Mouse (Mus musculus) midbrain, postnatal 0 days (tissue): Measurements from ENCODE around the gene Tmbim6. TPM values are rescaled to one million over a fixed set of nuclear protein-coding genes. Genes with fewer than 3 reads are reported as not detected.

Experiments used
- ATAC-seq: fragments of 200-750 bp; cut with Nextera tagmentation; 2 replicates; pipeline ENCODE4 v1.8.0; 2017; ENCODE audit warnings: moderate number of reproducible peaks, mild to moderate bottlenecking, moderate TSS enrichment, moderate library complexity; ENCODE audit not compliant: low FRiP score
- DNase-seq: peaks from one replicate; pipeline ENCODE4 v3.0.0-alpha.2; 2015; ENCODE audit warnings: low spot score
- H3K27ac ChIP-seq: fragments of 300-500 bp; sonication (generic); 2 replicates; pipeline ENCODE4 v1.5.1; 2014; ENCODE audit warnings: low read depth, mild to moderate bottlenecking, low read length, mixed read lengths
- H3K27me3 ChIP-seq: fragments of 300-500 bp; sonication (generic); 2 replicates; pipeline ENCODE4 v1.6.1; 2014; ENCODE audit warnings: low read length, control low read depth, mixed read lengths; ENCODE audit not compliant: insufficient read depth
- H3K36me3 ChIP-seq: fragments of 300-500 bp; sonication (generic); 2 replicates; pipeline ENCODE4 v1.6.1; 2014; ENCODE audit warnings: low read length, control low read depth, mixed read lengths; ENCODE audit not compliant: insufficient read depth
- H3K4me1 ChIP-seq: fragments of 300-500 bp; sonication (generic); 2 replicates; pipeline ENCODE4 v1.6.1; 2014; ENCODE audit warnings: mild to moderate bottlenecking, control low read depth, antibody characterized with exemption, low read length, mixed read lengths; ENCODE audit not compliant: insufficient read depth
- H3K4me2 ChIP-seq: fragments of 300-500 bp; sonication (generic); 2 replicates; pipeline ENCODE4 v1.6.1; 2014; ENCODE audit warnings: low read depth, mild to moderate bottlenecking, low read length, mixed read lengths; ENCODE audit not compliant: poor library complexity, severe bottlenecking
- H3K4me3 ChIP-seq: fragments of 300-500 bp; sonication (generic); 2 replicates; pipeline ENCODE4 v1.5.1; 2014; ENCODE audit warnings: low read depth, mild to moderate bottlenecking, low read length, moderate library complexity
- H3K9ac ChIP-seq: fragments of 300-500 bp; sonication (generic); replicated peaks from 2 replicates; pipeline ENCODE4 v1.6.1; 2014; ENCODE audit warnings: mild to moderate bottlenecking, low read length, moderate library complexity, mixed read lengths; ENCODE audit not compliant: poor library complexity, severe bottlenecking
- H3K9me3 ChIP-seq: fragments of 300-500 bp; sonication (generic); 2 replicates; pipeline ENCODE4 v1.6.1; 2016; ENCODE audit warnings: low read length, control low read depth
- CTCF ChIP-seq: IDR thresholded peaks from 2 replicates; pipeline ENCODE4 v1.5.1; 2016; ENCODE audit warnings: antibody characterized with exemption, mild to moderate bottlenecking
- WGBS: fragments of 180-500 bp; shearing (Covaris S2); extraction: QIAGEN DNeasy Blood & Tissue Kit; methylation state at CpG from one replicate; pipeline ENCODE4 v1.1.7; 2014; 5-methylcytosine and 5-hydroxymethylcytosine counted together
- polyA plus RNA-seq: library from polyadenylated mRNA; unstranded; fragments of >200 nt; fragmentation: Nextera tagmentation; extraction: Ambion mirVana; gene quantifications from 2 replicates; pipeline ENCODE4 v1.2.1, GENCODE M21; 2015
- total RNA-seq: library from RNA; depleted of rRNA; stranded (reverse); fragments of >200 nt; gene quantifications from 2 replicates; pipeline ENCODE4 v1.2.3, GENCODE M21; 2014

Tmbim6 gene
- total and polyA plus RNA-seq, 2 experiments from 2014 or later, result 327 TPM

DNA sequence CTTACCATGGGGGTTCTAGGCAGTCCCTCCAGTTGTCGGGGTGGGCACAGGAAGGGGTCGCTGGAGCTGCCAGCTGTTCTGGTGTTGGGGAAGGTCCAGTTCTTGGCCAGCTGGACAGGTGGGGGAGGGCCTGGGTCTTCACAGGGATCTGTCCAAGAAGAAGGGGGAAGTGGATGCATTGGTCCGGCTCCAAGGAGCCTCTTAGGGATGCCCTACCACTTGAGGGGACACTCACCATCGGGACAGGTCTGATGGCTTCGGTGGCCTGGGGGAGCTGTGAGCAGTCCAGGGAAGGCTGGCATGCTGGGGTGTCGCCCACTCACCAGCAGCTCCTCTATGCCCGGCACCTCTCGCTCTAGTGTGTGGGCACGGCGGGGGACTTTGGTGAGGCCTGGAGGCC, 30.4 kb downstream of the Tmbim6 start:
- no peaks in the 10 kb centered on the region for H3K9me3 ChIP-seq
- no peak for ATAC-seq
- H3K4me2 ChIP-seq, result no peak overlapping the region
- no peak overlapping the region for H3K27ac ChIP-seq
- H3K27me3 ChIP-seq, result no peaks in the 10 kb centered on the region
- 94% methylated on average over 10 of the region's 10 CpGs for WGBS
- no peak overlapping the region for H3K4me3 ChIP-seq
- H3K9ac ChIP-seq, result no peak overlapping the region
- no peak for DNase-seq
- no peak for TF ChIP-seq CTCF
- peaks cover 53% of the 10 kb centered on the region for H3K36me3 ChIP-seq
- peaks cover 7% of the 10 kb centered on the region; the same call in 1 of the 2 replicates for H3K4me1 ChIP-seq

DNA sequence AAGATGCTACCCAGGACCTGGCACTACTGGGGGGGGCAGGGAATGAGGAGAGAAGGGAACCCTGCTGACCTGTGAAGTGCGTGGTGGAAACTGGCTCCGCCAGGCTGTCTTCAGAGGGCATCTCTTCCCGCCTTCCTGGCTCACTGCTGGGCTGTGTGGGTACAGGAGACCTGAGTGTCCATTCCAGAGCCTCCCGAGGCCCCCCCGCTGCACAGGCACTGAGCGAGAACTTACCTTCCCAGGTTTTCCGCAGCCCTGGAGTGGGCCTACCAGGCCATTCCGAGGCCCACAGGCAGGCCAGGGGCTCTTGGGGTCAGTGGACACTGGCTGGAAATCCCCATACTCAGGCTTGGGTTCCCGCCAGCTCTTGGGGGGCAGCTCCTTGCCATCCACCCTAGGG, 31.2 kb downstream of the Tmbim6 start:
- Histone ChIP-seq H3K4me3 (no peak overlapping the region), H3K4me2 (no peak overlapping the region), H3K27ac (no peak overlapping the region), H3K9ac (no peak overlapping the region), H3K36me3 (peaks cover 56% of the 10 kb centered on the region), H3K4me1 (peaks cover 7% of the 10 kb centered on the region; the same call in 1 of the 2 replicates), H3K9me3 (no peaks in the 10 kb centered on the region), H3K27me3 (no peaks in the 10 kb centered on the region)
- 89% methylated on average over 9 of the region's 9 CpGs for WGBS
- no peak for TF ChIP-seq CTCF
- DNase-seq (no peak), ATAC-seq (no peak)

DNA sequence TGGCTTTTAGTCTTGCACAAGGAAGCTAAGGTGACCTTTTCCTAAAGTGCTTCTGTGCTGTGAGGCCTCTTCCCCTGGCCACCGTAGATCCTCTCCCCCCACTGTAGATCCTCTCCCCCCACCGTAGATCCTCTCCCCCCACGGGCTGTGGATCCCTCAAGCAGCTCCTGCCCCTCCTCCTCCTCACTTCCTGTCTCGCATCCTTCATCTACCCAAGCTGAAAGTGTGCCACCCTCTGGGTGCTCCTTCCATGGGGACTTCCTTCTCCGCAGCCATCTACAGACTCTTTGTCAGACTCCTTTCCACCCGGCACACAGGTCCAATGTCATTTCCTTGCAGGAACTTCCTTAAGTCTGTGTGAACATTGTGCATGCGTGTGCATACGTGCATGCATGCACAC, 37.7 kb downstream of the Tmbim6 start:
- H3K27me3 ChIP-seq, result no peaks in the 10 kb centered on the region
- DNase-seq, result no peak
- WGBS, result 88% methylated on average over 8 of the region's 8 CpGs
- no peak overlapping the region for H3K9ac ChIP-seq
- H3K4me3 ChIP-seq, result no peak overlapping the region
- no peak overlapping the region for H3K27ac ChIP-seq
- H3K4me2 ChIP-seq, result no peak overlapping the region
- no peaks in the 10 kb centered on the region for H3K4me1 ChIP-seq
- ATAC-seq, result no peak
- no peaks in the 10 kb centered on the region for H3K9me3 ChIP-seq
- no peak for TF ChIP-seq CTCF
- peaks cover 60% of the 10 kb centered on the region for H3K36me3 ChIP-seq

DNA sequence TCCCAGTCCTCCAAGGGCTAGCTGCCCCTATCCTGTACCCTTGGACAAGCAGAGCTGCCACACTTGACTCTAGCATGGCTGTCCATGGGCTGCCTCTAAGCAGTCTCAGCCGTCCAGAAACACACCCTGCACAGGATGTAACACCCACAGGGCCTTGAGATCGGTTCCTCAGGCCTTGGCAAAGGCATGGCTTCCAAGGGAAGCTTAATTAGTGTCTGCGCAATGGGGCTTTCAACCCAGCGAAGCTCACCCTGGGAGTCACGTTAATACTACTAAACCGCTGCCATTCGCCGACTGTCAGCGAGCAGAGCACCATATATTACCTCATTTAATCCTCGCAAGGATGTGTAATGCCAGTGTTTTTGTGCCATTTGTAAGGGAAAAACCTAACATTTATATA, 38.4 kb downstream of the Tmbim6 start:
- Histone ChIP-seq H3K36me3 (peaks cover 54% of the 10 kb centered on the region), H3K4me3 (no peak overlapping the region)

DNA sequence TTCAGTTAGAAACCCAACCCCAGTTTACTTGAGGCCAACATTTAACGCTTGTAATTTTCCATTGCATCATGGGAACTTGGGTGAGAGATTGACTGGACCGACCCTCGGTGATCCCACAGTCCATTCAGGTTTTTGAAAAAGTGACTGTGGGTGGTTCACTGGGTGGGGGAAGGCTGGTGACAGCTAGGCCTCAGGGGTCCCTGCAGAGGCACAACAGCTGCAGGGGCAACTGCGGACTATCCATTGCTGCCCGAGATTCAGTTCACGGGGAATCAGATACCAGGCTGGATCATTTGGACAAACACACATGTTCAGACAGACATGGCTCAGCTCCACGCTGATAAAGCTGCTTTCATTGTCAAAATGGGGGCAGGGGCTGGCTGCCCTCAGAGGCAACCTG, 38.8 kb downstream of the Tmbim6 start:
- Histone ChIP-seq H3K36me3 (peaks cover 50% of the 10 kb centered on the region), H3K9me3 (no peaks in the 10 kb centered on the region), H3K4me2 (no peak overlapping the region), H3K27ac (no peak overlapping the region), H3K4me1 (no peaks in the 10 kb centered on the region), H3K27me3 (no peaks in the 10 kb centered on the region), H3K4me3 (no peak overlapping the region), H3K9ac (no peak overlapping the region)
- 82% methylated on average over 7 of the region's 7 CpGs for WGBS
- no peak for TF ChIP-seq CTCF
- no peak for DNase-seq
- ATAC-seq, result no peak

More for the DNA sequence above, 38.4 kb downstream of the Tmbim6 start:
- no peaks in the 10 kb centered on the region for H3K4me1 ChIP-seq
- ATAC-seq (no peak), DNase-seq (no peak)
- no peaks in the 10 kb centered on the region for H3K27me3 ChIP-seq
- WGBS, result 86% methylated on average over 10 of the region's 10 CpGs
- no peak for TF ChIP-seq CTCF
- H3K4me2 ChIP-seq, result no peak overlapping the region
- H3K9ac ChIP-seq, result no peak overlapping the region
- no peak overlapping the region for H3K27ac ChIP-seq
- H3K9me3 ChIP-seq, result no peaks in the 10 kb centered on the region

DNA sequence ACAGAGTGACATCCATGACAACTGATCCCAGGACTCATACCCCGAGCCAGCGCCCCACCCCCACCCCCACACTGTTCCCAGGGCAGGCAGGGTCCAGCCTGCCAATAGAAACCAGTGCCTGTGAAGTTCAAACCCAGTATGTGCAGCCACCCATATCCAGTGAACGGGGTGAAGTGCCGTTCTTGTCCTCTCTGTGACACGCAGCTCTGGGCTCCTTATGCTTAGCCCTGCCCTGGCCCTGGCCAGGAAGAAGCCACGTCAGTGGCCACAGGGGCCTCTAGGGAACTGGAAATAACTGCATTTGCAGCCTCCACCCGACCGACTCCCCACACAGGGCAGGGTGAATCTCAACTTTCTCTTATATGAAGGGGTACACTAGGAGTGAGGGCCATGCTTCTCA, 39.3 kb downstream of the Tmbim6 start:
- 76% methylated on average over 8 of the region's 8 CpGs for WGBS
- H3K27ac ChIP-seq, result no peak overlapping the region
- ATAC-seq, result no peak

More for the DNA sequence above, 39.3 kb downstream of the Tmbim6 start:
- peaks cover 48% of the 10 kb centered on the region for H3K36me3 ChIP-seq
- no peak for TF ChIP-seq CTCF
- no peak overlapping the region for H3K4me2 ChIP-seq
- no peaks in the 10 kb centered on the region for H3K9me3 ChIP-seq
- no peaks in the 10 kb centered on the region for H3K27me3 ChIP-seq
- no peak for DNase-seq
- H3K9ac ChIP-seq, result no peak overlapping the region
- H3K4me3 ChIP-seq, result no peak overlapping the region
- no peaks in the 10 kb centered on the region for H3K4me1 ChIP-seq
